Mouse (Mus musculus): ENCODE results near the gene Aaed1.

GRCm38 (mm10) chr13:64225738-64226137, 86.8 kb downstream of the Aaed1 start:
- no peak for TF ChIP-seq EP300 (optimal IDR thresholded peaks at IDR 0.05)
- no peak for TF ChIP-seq CTCF (IDR thresholded peaks at IDR 0.05; ENCODE audit: low read depth)
